Mouse (Mus musculus): Measurements from ENCODE around the gene Kdelr2.

- TF ChIP-seq POLR2A (IDR thresholded peaks at IDR 0.05; ENCODE audit: extremely low read depth, insufficient read depth, low read length): no peak
- TF ChIP-seq CTCF (IDR thresholded peaks at IDR 0.05; ENCODE audit: low read depth, low read length): peak; percentile 69
Measured at GRCm38 (mm10) chr5:143395649-143396048, 8.0 kb upstream of the Kdelr2 start.
